Mouse (Mus musculus): Measurements from ENCODE around the gene Xxylt1.

DNA sequence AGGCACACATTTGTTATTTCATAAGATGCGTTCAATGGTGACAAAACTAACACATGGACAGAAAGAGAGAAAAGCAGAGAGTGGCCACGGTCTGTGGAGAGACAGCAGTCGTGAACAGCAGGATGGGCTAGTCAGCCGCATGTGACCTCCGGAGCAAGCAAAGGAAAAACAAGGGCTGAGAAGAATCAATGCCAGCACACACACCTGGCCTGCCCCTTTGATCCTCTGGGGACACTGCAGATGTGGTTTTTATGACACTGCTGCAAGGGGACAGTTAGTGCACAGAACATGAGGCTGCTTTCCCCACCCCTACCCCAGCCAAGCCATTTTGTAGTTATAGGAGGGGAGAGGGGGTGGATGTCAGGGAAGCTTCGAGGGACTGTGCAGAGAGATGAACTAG, 33.0 kb downstream of the Xxylt1 start:
- TF ChIP-seq POLR2A (IDR thresholded peaks at IDR 0.05; ENCODE audit: borderline replicate concordance, low read depth, low read length): no peak
- no peak for TF ChIP-seq CTCF (IDR thresholded peaks at IDR 0.05; ENCODE audit: low read depth, low read length)
